Mouse (Mus musculus) NIH3T3 (cell line): Measurements from ENCODE around the gene Herc4.

Experiments
- DNase-seq: peaks from one replicate; pipeline ENCODE4 v3.0.0-alpha.2; 2012; ENCODE audit warnings: low read depth

The Herc4 gene

GRCm38 (mm10) chr10:63243493-63244054, at the start of gene Herc4:
TSS of gene Herc4 (plus strand) at chr10:63243810.
- peak; percentile 98 for DNase-seq

- no peak for DNase-seq
Observed at GRCm38 (mm10) chr10:63199008-63199407, 44.6 kb upstream of the Herc4 start.

- no peak for DNase-seq
Observed at GRCm38 (mm10) chr10:63201534-63201933, 42.1 kb upstream of the Herc4 start.

- DNase-seq, result no peak
Observed at GRCm38 (mm10) chr10:63203002-63203401, 40.6 kb upstream of the Herc4 start.

GRCm38 (mm10) chr10:63203728-63204127, 39.9 kb upstream of the Herc4 start, which contains the start of gene Mypn:
TSS of gene Mypn (minus strand) at chr10:63203952.
- no peak for DNase-seq

- no peak for DNase-seq
Observed at GRCm38 (mm10) chr10:63208871-63209270, 34.7 kb upstream of the Herc4 start.

- DNase-seq, result peak; percentile 55
Observed at GRCm38 (mm10) chr10:63221081-63221783, 22.4 kb upstream of the Herc4 start.

GRCm38 (mm10) chr10:63224341-63224740, 19.3 kb upstream of the Herc4 start:
- peak; percentile 93 for DNase-seq

- no peak for DNase-seq
Observed at GRCm38 (mm10) chr10:63230266-63230665, 13.3 kb upstream of the Herc4 start.

GRCm38 (mm10) chr10:63230854-63231253, 12.8 kb upstream of the Herc4 start:
- DNase-seq, result peak; percentile 11

GRCm38 (mm10) chr10:63231630-63232029, 12.0 kb upstream of the Herc4 start:
- no peak for DNase-seq

GRCm38 (mm10) chr10:63234133-63234532, 9.5 kb upstream of the Herc4 start:
- no peak for DNase-seq

GRCm38 (mm10) chr10:63235889-63236288, 7.7 kb upstream of the Herc4 start:
- DNase-seq, result no peak

GRCm38 (mm10) chr10:63236663-63237062, 6.9 kb upstream of the Herc4 start:
- no peak for DNase-seq

GRCm38 (mm10) chr10:63237206-63237605, 6.4 kb upstream of the Herc4 start:
- no peak for DNase-seq

GRCm38 (mm10) chr10:63238090-63238489, 5.5 kb upstream of the Herc4 start:
- peak; percentile 9 for DNase-seq

GRCm38 (mm10) chr10:63239848-63240247, 3.8 kb upstream of the Herc4 start:
- DNase-seq, result no peak

GRCm38 (mm10) chr10:63240868-63241271, 2.7 kb upstream of the Herc4 start:
- DNase-seq, result no peak

GRCm38 (mm10) chr10:63242798-63243435, 693 bp upstream of the Herc4 start:
- peak; percentile 49 for DNase-seq

GRCm38 (mm10) chr10:63244055-63244671, 553 bp downstream of the Herc4 start:
- DNase-seq, result no peak

GRCm38 (mm10) chr10:63244746-63245145, 1.1 kb downstream of the Herc4 start:
- peak; percentile 81 for DNase-seq

- no peak for DNase-seq
Observed at GRCm38 (mm10) chr10:63245846-63246245, 2.2 kb downstream of the Herc4 start.

GRCm38 (mm10) chr10:63247457-63247856, 3.8 kb downstream of the Herc4 start:
- DNase-seq, result no peak
